Mouse (Mus musculus) liver (tissue): ENCODE results near the gene Cfap299.
A peak's percentile ranks its signal among the peaks of the same experiment; 100 is the strongest.
"Not testable (repeated sequence)": the region's sequence is repeated elsewhere in the genome, so short reads cannot be mapped to it uniquely, and the experiment has no call there.

ENCODE experiments used
- DNase-seq: peaks from one replicate; pipeline ENCODE4 v3.0.0-alpha.2; 2020; ENCODE audit warnings: mixed read lengths

The Cfap299 gene

DNA sequence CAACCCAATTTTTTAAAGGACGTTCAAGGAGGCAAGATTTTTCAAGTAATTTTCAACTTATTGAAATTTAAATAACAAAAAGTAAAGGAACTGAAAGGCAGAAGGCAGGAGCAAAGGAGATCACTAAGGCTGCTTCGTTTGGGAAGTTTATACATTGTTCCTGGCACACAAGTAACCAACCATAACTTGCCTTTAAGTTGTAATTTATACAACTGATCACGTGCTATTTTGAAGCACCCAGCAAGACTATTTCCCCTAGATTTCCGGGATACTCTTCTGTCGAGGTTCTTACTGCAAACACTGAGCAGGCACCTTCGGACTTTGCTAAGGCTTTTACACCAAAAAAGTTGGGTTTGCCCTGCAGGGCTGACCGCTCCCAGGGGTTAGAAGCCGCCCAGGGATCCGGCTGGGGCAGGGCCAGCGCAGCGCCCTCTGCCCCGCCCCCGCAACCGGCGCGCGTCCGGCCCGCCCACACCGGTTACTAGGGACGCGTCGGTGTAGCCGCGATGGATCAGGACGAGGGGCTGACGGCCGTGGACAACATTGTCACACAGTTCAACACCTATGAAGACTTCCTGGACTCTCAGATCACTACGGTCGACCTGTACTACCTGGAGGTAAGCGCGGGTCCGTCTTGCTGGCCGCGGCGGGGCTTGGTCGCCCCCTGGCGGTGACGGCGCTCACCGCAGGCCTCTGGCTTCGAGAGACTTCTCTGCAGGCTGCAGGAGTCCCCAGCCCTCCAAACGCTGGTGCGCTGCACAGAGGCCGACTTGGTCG lies at the start of gene Cfap299:
TSS of gene Cfap299 (plus strand) at position 457 of the 777 bp plus-strand sequence.
- DNase-seq: peak; percentile 70

DNA sequence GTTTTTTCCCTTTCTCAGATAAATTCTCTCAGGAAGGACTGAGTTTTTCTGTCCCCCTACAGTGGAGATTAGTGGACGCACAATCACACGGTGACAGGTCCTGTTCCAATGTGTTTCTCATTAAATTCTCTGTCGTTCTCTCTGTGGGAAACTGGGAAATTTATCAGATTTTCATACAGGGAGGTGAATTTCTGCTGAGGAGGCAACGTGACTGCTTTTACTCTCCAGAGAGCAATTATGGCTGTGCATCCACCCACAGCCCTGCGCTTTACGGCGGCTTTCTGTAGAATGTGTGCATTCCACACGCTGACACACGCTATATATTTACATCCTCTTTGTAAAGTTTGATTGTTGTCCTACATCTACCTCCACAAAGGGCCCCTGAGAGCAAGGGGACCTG lies 47.1 kb upstream of the Cfap299 start:
- DNase-seq: no peak

DNA sequence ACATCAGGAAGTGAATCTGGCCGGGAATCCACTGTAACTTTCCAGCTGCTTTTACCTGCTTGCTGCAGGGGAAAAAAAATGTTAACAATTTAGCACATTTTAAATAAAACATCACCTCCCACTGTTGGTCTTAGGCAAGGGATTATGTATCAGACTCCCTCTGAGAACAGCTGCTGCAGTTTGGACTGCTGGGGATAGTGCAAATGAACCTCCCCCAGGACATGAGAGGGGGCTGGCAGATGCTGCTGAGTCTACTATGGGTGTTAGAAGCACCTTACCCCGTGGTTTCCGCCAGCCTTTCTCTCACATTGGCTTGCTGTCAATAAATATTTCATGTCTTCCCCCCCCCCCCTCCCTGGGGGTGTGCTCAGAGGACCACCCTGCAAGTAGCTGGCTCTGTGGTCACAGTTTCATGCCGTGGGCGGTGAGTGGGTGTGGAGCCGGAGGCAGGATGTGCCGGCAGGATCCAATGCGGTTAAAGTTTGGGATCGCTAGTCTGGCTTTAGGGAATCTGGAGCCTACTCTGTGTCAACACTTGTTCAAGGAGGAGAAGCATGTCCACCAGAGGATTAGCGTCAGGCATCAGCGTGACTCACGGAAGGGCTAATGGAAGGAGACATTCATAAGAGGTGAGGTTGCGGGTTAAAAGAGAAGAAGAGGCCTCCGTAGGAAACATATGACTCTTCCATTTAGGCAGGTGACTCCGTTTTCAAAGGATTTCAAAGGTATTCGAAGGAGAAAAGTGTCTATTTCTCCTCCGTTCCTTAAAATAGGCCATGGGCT lies 45.2 kb upstream of the Cfap299 start:
- DNase-seq: no peak

DNA sequence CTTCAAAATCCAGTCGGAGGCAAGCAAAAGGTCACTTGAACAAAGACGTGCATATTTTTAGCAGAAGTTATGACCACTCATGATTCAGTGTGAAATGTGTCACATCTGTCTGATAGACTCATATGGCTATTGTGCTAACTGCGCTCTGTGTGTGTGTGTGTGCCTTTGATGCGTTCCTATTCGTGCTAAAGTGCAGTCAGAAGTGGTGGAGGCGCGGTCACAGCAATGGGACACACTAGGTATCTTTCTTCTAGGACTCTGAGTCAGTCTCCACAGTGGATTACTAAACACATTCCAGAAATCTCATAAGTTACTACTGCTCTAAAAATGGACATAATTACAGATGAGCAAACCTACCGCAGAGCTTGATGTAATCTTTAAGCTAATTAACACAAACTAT lies 38.5 kb upstream of the Cfap299 start:
- DNase-seq: no peak

DNA sequence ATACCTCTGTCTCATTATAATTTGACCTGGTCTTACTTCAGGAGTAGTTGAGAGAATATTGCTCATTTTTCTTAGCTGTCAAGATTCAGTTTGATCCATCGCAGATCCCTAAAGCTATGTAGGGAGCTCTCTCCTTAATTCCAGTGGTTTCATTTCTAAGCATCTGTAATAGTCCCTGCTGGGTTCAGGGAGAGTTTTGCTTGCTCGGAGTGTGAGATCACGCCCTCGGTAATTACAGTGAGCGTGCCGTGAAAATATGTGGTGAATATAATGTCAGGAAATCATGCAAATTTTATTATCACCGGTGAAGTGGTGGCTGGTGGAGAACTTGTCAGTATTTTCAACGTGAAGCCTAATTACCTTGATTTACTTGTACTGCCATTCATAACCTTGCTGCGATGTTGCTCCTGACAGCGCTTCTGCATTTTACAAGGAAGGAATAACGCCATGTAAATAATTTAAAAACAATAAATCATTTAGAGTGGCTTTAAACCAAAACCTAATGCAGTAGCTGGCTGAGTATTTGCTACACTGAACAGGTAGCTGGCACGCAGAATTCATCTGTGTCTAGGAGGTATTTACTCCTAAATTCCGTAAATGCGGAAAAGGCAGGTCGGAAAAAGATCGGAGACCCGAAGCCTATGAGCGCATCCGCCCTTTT lies 36.6 kb upstream of the Cfap299 start:
- no peak for DNase-seq

DNA sequence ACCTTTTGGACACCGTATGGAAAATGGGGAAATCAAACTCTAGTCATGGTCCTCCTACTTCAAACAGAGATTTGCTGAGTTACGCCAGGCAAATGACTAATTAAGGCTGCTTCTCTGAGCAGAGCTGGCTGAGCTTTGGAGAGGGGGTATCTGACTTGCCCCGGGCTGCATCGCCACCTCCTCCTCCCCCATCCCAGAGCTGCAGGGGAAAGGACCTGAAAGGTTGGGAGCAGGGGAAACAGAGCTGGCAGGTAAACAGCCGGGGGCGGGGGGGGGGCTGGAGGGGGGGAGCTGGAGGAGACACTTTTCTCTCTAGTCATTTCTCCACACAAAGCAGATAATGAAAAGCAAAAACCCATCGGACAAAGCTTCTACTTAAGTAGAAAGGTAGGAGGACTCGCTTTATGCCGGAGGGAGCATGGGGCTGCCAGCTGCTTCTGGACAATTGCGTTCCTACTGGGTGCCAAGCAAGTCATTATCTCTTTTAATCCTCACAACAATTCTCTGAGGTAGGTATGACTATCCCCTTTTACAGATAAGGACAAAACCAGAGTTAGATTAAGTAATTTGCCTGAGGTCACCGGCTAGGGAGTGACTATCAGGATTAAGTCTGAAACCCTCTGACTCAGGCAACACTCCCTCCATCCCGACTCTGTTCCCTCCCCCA lies 35.9 kb upstream of the Cfap299 start:
- no peak for DNase-seq

DNA sequence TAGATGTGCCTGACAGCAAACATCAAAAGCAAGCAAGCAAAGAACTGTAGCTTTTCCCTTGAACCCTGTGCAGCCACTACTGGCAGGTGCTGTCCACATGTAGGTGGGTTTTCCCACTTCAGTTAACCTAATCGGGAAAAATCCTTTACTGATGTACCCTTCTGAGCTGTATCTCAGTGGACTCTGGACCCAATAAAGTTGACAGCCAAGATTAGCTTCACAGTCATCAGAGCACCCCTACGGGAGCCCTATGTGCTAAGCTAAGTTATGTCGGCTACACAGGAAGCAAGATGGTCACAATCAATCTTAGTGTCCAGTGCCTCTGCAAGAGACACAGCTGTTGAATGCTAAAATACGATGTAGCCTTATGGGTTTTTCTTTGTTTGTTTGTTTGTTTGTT lies 29.0 kb upstream of the Cfap299 start:
- DNase-seq: no peak

DNA sequence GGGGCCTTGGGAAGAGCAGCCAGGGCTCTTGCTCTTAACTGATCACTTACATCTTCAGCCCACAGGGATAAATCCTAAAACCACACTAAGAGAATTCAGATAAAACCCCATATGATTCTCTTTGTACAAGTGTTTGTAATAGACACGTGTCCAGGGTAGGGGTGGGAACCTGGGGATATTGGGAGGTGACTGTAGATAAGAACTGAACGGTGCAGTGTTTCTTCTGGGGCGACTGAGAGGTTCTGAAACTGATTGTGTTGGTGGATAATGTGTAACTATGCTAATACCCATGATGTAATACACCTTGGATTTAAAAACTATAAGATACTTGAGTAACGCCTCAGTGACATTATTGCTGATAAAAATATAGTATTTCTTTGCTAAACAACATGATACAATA lies 23.4 kb upstream of the Cfap299 start:
- DNase-seq: no peak

DNA sequence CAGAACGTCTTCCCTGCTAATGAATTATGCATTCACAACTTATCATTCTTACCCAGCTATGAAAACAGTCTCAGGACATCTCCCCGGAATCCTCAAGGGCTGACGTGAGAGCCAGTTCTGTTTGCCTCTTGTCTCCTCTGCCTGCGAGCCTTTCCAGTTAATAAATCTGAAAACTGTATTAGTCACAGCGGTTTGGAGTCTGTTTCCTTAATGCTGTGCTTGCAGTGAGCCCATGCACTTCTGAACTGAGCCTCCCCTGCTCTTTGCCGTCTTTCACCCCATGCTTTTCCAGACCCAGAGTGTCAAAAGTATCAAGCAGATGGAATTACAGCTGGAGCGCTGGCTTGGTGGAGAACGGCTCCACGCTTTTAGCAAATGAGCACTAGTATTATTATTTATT lies 22.6 kb upstream of the Cfap299 start:
- DNase-seq: no peak

DNA sequence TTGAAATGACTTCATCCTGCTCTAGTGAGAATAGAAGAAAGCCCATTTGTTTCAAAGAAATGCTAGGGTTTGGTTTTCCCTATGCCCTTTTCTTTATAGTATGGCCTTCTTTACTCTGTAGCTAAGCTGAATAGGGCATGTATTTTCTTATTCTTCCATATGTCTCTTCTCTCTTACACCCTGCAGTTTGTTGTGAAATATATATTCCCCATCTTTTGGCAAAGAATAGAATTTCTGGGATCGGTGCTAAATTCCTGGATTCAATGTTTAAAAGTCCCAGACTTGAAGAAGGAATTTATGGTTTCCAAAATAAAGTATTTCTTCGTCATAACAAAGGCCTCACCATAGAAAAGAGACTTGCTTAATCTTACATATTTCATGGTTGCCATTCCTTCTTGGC lies 2.5 kb upstream of the Cfap299 start:
- DNase-seq: no peak

DNA sequence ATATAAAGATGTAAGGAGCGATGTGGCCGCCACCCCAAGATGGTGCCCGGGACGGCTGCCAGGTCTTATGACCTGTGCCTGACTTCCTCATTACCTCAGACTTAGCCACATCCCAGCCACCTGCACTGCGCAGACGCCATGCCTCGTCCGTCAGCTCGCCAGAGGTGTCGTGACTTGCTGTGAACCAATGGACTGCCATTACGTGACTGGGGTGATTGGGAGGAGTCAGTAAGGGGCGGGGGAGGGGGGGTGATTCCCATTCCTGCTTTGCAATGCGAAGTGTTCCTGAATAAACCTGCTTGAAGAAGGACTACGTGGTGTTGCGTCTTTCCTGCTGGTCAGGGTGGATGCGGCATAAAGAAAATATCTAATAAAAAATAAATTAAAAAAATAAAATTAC lies 14.6 kb downstream of the Cfap299 start:
- DNase-seq: not testable (repeated sequence)

DNA sequence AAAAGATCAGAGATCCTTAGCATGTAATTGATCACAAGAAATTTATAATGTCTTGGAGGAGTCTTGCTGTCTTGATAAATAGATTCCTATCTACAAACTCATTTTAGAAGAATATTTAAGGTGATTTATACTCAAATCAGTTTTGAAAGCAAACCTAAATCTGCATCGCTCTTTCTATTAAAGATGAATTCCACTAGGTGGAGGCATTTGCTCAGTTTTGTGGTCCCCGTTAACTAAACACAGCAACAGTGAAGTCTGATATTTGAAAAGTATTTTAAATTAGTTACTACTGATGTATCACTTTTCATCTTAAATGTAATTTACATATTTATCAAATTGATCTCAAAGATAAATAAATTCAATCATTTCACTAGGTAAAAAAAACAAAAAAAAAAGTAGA lies 15.5 kb downstream of the Cfap299 start:
- no peak for DNase-seq

DNA sequence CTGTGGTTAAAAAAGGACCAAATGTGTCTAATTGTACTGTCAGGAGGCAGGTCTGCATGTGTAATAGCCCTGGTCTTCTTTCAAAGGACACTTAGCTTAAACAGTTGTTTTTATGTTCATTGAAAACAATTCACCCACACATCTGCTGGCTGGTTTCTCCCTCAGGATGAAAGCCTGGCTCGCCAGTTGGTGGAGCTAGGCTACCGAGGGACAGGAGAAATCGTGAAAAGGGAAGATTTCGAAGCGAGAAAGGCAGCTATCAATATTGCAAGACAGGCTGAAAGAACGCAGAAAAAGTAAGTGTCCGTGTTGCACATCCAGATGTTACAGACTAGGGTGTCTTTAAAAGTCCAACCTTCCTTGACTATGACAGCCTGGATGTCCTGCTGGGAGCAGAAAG lies 17.0 kb downstream of the Cfap299 start:
- DNase-seq: no peak

DNA sequence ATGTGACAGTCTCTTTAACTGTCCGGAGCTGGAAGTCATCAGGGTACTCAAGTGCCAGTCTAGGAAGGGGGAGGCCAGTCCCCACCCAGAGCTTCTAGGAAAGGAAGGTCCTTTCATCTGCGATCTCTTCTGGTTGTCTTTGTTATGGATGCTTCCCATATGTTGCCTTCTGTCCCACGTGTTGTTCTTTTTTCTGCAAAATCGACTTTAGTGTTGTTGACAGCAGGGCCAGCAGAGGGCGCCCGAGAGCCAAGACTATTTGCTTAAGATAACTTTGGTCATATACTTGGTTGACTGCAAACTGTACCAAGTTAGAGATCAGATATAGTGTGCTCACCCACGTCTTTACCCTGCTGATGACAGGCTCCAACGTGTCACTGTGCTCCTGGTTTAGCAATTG lies 19.5 kb downstream of the Cfap299 start:
- DNase-seq: peak; percentile 63

DNA sequence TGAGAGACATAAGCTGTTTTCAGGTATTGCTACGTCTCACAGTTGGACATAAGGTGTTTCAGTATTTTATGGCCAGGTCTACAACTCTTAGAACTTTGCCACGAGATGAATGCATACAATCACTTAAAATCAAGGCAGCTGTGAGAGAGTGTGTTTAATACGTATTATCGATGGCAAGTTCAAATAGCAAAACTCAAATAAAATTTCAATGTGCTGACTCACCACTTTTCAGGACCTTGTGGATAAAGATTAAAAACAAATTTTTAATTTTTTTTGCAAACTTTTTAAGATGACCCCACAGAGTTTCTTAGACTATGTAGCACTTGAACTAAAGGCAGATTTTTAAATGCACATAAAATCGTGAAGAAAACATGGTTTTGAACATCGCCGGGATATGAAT lies 30.8 kb downstream of the Cfap299 start:
- DNase-seq: no peak

DNA sequence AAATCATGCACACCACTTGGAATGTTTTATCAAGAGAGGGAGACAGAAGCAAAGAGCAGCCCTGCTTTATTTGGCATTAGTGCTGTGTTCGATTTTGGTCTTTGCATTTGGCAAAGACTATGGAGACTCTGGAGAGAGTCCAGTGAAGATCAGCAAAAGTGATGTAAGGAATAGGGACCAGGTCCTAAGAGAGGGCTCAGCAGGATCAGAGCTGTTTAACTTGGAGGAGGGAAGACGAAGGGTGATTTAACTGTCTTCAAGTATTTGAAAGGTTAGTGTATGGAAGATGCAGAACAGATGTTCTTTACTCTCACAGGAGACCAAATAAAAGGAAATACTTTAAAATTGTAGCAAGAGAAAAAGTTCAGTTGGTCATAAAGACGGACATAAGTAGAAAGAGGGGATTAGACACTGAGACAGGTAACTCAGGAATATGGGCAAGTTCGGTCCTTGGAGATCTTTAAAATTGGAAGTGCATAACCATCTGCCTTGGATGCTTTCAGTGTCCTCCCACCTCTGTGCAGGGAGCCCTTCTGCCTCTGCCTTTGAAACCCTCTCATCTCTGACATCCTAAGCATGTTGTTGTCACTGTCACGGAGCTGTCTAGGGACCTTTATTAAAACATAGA lies 31.8 kb downstream of the Cfap299 start:
- DNase-seq: no peak

DNA sequence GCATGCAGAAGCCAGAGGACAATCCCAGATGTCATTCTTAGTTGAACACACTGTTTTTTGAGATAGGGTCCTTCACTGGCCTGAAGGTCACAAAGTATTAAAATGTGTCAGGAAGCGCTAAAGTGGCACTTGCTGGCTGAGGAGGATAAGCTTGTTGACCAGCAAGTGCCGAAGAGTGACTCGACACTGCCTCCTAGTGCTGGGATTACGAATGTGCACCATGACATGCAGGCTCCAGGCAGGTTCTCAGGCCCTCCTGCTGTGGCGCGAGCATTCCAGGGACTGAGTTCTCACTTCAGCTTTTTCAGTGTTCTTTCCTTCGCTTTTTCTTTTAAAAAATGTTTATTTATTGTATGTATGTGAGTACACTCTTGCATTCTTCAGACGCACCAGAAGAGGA lies 34.3 kb downstream of the Cfap299 start:
- DNase-seq: peak; percentile 7

DNA sequence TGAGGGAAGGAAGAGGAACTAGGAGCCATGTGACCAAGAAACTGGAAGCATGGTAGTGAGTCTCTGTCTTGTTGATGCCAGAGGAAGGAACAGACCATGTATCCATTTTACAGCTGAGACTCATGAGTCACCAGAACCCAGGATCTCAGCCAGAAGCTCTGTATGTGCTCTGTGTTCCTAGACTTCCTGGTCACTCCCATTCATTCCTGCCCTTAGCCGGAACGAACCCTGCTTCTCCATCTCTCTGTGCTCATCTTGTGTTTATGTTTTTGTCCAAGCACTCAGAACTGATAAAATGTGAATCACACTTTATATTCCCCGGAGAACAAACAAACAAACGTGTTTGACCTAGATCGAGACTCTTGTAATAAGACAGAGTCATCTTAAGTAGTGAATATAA lies 36.2 kb downstream of the Cfap299 start:
- DNase-seq: no peak

DNA sequence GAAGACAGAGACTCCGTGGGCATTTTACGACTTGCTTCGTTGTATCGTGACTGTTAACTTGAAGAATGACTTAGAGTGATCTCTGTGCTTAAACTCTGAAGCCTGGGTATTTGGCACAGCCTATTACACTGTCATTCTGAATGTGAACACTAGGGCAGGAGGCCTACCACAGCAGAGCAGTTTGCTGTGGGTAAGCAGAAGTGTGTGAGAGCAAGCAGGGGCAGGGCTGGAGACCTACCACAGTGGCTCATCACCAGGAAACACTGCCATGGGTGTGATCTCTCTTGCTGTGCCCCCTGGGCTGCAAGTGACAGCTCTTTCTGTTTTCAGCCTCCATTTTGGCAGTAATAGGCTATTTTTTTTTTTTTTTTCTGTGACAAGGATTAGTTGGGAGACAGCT lies 39.7 kb downstream of the Cfap299 start:
- no peak for DNase-seq

DNA sequence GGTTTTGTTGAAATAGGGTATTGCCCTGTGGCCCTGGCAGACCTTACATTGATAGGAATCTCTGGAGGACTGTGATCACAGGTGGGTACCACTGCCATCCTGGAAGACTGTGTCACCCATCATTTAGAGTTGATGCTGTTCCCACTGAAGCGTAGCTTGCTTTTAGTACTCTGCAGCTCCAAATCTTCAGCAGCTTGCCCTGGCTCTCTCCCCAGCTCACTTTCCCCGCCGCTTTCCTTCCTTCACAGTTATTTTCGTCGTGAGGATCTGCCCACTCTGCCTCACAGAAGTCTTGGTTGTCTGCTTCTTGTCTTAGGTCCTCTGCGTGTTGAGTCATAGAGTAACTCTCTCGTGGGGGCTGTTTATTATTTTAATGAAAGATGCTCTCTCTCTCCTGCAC lies 40.3 kb downstream of the Cfap299 start:
- no peak for DNase-seq

DNA sequence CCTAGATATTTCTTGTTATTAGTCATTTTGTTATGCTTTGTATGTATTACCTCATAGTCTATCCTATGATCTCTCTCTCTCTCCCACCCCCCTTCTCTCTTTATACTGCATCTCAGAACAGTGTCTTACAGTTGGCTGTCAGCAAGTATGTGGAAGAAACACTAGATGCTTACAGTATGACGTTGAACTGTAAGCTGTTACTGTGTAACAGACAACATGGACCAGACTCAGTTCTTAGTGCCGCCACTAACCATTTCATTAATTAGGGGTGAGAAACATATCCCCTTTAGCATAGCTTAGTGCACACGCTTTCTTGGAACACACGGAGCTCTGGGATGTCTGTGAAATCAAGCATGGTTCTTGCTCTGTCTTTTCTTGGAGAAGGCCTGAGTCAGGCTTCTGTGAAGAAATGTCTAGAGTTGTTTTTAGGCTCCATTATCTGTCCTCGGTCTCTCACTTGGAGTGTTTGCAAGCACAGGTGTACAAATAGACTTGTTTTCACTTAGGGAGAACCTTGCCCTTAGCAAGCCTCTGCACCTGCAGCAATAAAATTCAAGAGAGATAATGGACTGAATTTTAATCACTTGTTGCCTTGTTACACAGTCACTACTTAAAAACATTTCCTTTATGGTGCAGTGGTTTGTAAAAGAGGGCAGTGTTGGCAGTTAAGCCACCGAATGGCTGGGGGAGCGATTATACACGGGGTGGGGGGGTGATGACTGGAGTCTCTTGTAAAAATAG lies 47.1 kb downstream of the Cfap299 start:
- DNase-seq: no peak

DNA sequence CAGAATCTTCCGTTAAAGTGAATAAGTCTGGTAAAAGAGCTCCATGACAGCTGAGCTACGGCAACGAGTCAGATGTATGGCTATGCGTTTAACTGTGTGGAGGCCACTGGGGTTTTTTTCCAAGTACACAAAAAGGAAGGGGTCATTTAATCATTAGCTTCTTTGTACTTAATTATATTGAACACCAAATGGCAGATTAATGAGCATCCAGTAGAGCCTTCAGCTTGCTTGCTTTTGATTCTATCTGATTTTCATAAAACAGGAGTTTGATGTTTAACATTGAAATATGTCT lies 47.6 kb downstream of the Cfap299 start:
- DNase-seq: no peak
